Mouse (Mus musculus) urinary bladder, adult 18-20 months (tissue): Measurements from ENCODE around the gene Osbpl3.

Experiments
- DNase-seq, 2 experiments: peaks; one replicate each; pipeline ENCODE4 v3.0.0; 2022; ENCODE audit warnings: low spot score in 2 of 2, mixed read lengths in 2 of 2

Osbpl3 gene

DNA sequence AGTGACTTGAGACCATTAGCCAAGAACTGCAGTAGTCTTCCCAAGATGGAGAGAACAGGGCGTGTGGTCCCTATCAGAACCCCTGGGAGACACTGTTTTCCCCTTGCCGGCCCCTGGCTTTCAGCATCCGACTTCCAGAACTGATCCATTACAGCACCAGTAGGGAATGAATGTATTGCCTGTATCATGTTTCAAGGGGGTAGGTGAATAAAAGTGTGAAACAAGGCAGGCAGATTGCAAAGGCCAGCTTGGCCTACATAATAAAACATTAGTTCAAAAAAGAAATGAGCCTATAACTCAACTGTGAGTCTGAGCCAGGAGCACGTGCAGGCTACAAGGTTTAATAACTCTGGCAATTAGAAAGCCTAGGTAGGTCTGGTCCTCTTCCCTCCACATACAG is 52.5 kb downstream of the Osbpl3 start:
- no peak for DNase-seq

DNA sequence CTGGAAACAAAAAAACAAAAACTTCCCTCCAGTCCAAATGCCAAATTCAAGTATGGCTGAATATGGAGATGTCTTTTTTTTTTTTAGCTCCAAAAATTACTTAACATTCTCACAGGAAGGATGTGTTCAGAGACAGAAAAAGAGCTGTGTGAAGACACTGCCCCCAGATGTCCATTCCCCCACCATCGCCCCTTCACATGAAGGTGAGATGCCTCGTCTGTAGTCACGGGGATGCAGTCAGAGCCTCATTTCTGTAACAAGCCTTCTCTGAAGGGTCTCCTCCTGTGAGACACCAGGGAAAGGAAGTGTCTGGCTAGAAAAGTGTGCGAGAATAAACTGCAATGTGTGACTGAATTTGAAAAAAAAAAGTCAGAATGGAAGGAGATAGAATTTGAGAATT is 53.1 kb downstream of the Osbpl3 start:
- no peak for DNase-seq

DNA sequence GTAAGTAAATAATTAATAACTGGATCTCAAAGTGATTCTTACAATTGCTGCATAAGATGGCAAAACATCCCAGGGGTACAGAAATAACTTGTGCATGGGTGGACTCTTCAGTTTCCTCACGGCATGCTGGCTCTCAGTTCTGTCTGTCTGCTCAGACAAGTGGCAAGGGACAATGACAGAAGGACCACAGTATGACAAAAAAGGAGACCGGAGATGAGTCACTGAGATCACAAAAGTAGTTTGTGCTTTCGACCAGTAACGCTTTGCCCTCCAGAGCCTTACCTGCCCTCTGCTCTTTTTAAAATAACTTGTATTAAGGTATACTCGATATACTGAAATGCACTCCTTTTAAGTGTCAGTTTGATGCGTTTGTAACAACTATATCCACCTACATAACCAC is 55.8 kb downstream of the Osbpl3 start:
- no peak for DNase-seq

DNA sequence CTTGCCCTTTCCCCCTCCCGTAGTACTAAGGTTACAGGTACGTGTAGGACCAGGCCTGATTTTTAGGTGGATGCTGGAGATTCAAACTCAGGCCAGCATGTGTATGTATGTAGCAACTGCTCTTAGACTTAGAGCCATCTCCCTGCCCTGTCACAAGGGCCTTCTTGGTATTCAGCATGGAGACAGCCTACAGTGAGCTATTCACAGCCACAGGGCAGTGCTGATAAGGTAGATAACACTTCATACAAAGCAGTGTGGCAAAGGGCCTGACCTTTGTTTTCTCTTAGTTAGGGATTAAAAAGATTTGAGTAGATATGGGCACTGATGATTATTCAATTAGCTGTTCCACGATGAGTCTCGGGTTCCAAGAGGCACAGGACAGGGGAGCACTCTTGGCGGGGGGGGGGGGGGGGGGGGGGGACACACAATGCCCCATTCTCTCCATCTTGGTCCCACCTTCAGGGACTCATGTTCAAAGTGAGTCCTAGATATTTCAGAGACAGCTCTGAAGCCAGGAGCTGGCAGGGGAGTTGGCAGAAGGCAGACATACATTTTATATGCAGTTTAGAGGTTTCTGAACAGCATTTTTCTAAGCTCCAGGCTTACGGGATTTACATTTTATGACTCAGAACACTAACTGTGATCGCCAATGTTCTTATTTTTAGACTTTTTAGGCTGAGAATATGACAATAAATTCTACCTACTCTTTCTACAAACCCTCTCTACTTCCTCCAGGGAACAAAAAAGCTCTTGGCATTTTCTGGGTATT is 56.4 kb downstream of the Osbpl3 start:
- DNase-seq, result no peak

DNA sequence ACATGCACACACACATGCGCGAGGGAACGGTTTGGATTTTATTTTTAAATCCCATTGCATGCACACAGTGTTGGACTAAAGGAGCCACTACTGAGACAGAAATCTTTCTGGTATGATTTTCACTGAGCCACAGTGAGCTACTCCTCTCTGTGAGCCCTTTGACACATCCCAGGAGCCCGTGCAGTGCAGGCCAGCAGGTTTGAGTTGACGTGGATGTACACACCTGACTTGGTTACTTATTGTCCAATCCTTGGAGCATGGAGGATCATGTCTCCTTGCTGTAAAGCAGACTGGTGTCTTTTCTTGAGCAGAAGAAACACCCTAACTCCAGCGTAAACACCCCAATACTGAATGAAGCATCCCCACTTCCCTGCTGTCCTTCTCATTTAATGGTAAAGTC is 57.7 kb downstream of the Osbpl3 start:
- no peak for DNase-seq

DNA sequence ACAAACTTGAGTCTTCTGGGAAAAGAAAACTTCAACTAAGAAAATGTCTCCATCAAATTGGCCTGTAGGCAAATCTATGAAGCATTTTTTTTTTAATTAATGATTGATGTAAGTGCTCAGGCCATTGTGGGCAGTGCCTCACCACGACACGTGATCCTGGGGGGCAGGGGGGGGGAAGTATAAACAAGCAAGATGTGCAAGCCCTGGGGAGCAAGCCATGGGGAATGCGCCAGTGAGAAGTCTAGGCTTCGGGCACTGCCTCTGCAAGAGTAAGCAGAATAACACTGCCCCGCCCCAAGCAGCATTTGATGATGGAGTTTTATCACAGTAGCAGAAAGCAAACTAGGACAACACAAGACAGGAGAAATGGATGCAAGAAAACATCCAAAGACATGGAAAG is 58.9 kb downstream of the Osbpl3 start:
- DNase-seq, result no peak

DNA sequence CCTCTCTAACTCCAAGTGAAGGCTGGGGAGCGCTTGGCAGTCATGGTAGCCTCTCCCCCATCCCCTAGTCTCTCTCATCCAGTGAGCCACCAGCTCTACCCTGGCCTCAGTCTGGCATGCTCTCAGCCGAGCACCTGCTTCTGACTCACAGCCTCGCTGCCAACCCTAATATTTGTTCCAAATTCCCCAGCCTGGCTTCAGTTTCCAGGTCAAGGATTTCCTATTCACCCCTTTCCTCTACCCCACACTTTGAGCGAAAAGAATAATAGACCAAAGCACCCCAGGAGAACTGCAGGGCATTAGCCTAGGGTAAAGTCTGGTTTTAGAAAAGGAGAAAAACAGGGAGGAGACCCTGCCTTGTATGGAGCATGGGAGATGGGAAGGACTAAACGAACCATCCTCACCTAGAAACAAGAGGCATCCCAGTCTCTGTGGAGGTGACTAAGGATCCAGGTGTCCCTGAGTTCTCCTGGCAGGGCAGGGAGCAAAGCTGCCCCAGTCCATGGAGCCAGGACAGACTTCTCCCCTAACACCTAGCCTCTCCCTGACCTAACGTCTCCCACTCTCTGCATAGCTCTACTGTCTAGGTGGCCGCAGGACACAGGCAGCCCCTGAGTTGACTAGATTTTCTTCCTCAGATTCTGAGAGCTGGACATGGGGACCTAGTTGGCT is 60.2 kb downstream of the Osbpl3 start:
- DNase-seq, result no peak

DNA sequence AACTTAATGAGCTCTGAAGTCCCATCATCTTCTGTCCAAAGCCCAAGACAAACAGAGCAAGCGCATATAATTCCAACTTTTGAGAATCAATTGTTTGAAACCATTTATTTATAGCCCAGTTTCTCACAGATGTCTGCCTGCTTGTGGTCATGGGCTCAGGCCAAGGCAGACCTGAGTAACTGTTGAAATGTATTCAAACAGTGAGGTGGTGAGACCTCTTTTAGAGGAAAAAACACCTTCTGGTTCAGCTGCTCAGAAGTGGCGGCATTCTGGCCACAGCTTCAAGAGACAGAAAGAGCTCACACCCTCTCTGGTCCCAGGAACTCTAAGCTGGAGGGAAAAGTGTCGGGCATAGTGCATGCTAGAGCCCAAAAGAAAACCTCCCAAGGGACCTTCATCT is 61.6 kb downstream of the Osbpl3 start:
- no peak for DNase-seq

DNA sequence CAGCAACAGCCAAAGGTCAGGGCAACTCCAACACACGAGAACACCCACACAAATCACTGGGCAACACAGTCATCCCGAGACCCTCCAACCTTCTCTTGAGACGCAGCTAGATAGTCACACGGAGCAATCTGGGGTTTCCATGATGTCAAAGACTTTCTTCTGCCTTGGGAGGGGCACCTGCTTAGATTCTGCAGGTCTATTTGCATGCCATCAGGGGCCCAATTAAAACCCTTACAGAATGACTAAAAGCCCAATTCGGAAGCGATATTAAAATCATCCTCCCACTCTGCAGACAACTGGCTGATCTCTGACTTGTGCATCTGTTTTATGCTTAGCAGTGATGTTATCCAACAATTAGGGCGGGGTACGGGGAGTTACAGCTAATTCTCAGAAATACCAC is 62.0 kb downstream of the Osbpl3 start:
- DNase-seq, result no peak

DNA sequence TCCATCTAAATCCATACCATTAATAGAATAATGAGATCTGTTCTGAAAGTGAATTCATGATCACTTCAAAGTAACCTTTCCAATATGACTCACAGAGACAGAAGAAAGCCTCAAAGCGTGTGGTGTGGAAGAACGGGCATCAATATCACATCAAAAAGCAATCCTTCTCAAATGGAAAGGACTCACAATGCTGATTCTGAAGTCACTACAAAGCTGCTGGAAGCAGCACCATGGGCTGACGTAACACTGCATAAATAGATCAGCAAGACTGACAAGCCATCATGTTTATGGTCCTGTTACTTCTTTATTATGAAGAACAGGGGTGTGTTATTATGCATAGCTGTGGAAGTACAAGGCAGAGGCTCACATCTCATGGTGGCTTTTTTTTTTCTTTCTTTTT is 64.0 kb downstream of the Osbpl3 start:
- DNase-seq, result no peak

DNA sequence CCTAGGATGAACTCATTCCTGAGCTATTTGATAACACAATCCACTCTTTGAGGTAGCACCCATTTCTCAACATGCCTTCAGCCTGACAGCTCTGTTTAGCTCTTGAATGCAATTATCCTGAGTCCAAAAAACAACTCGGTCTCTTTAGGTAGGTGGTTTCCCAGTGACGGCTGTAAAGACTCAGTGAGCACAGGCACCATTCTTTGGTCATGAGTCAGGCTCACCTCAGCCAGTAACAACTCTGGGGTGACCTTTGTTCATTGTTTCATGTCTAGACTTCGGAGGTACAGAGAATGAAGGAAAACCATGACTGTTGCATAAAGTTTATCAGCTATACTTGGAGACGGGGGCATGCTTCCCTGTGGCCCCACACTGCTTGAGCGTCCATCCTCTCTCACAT is 65.7 kb downstream of the Osbpl3 start:
- no peak for DNase-seq

DNA sequence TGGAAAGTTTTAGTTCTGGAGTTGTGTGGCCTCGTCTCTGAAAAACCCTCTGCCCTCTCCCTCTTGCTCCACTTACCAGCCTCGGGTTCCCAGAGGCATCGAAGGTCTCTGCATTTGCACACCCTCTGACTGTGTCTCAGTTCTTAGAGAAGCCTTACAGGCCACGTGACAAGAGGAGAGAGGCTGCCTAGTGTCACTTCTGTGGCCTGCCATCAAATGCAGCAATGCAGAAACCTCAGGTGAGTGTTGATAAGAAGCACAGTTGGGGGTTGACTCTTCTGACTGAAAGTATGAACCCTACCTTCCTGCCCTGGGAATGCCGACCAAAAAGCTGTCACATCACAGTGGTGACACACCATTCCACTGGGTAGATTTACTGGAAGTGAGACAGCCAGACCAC is 68.4 kb downstream of the Osbpl3 start:
- DNase-seq, result no peak

DNA sequence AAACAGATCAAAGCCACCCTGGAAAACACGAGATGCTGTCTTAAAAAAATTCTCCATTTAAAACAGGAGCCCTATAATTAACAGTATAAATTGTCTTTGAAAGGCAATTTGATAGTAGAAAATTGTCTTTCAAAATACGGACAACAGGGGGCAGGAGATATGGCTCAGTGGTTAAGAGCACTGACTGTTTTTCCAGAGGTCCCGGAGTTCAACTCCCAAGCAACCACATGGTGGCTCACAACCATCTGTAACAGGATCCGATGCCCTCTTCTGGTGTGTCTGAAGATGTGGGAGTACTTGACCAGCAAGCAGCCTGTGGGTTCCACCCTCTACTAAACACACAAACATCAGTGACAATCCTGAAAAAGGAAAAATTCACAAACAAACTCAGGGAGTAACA is 69.5 kb downstream of the Osbpl3 start:
- DNase-seq, result no peak

DNA sequence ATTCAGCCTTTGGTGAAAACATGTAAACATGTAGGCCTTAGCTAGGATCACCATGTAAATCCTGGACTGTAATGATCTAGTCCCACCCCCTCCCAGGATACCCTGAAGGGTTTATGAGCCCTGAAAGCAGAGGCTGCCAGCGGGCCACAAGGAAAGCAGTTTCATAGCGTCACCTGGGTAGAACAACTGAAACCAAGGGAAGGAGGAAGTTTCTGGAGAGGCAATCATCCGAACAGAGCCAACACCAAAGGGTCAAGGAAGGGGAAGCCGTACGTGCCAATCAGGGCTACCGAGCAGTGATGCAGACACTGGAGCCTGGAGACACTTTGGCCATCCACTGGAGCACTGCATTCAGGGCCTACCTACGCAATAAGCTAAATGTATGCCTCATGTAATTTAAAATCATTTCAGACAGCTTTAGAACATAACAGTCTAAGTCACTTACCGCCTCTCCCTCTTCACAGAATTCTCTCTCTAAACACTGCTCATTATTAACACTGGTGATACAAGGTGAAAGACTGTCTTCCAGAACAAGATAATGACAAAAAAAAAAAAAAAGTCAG is 70.5 kb downstream of the Osbpl3 start:
- DNase-seq, result no peak

DNA sequence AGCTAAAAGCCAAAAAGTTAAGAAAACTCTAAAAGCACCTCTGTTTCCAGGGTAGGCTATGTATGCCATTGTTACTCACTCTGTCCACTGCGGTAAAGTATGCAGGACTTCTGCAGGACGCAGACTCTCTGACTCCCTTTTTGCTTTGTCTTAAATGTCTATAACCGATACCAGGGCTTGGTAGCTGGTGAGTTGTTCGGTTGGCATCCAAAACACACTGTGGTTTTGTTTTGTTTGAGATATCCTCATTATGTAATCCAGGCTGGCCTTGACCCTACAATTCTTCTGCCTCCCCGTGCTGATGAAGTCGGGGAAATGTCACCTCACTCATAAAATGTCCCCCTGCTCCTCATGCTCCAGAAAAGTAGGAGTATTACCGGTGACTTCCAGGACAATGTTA is 73.3 kb downstream of the Osbpl3 start:
- peak in 1 of 2 experiments; percentile 18 for DNase-seq

DNA sequence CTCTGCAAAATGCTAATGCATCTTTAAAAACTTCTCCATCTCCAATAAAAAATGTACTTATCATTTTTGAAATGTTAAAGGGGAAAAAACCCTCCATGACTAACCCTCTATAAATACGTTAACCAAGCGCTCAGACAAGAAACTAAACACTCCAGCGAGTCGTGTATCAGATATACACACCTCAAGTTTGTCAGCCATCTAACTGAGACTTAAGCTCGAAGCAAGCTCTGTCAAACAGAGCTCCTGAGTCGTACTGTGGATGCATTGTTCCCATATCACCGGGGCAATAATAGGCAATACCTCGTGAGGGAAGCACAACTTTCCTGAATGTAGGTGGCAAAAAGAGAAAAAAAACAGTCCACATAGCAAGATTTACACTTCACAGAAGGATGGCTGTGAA is 73.8 kb downstream of the Osbpl3 start:
- no peak for DNase-seq

DNA sequence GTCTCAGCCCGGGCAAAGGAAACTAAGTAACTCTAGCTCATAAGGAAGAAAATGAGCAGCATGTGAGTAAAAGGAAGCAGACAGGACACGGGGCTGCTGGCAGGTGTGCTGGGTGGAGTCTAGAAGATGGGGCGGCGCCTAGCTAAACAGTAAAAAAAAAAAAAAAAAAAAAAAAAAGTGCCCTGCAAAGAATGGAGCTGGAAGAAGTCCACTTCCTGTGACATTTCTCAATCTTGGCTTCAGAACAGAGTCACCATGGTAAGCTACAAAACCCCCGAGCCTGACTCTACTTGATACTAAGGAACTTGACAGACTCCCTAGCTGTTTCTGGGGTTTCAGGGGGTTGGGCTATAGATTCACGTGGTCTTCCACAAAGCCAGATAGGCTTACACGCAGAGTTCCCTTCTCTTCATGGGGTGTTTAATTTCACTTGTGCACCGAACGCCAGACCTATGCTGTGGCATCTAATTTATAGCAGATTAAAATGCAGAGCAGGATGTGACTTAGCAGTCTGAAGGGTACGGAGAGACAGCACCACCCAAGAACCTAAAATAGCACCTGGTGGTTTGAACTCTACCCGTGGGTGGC is 74.4 kb downstream of the Osbpl3 start:
- DNase-seq, result no peak

DNA sequence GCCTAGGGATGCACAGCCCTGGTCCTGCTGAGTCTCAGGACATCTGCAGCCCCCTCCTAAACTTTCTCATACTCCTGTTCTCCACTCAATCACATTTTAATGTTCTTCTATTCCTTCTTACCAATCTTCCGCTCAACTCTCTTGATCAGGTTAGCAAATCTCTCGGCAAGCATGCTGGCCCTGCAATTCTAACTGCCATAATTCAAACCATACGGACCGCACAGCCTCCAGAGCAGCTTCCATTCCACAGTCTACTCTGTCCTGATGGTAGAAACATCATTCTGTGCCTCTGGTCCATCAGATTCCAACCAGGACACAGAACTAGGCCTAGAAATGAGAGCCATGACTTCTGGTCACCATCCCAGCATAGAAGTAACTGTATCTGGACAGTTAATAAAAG is 76.3 kb downstream of the Osbpl3 start:
- DNase-seq, result no peak

DNA sequence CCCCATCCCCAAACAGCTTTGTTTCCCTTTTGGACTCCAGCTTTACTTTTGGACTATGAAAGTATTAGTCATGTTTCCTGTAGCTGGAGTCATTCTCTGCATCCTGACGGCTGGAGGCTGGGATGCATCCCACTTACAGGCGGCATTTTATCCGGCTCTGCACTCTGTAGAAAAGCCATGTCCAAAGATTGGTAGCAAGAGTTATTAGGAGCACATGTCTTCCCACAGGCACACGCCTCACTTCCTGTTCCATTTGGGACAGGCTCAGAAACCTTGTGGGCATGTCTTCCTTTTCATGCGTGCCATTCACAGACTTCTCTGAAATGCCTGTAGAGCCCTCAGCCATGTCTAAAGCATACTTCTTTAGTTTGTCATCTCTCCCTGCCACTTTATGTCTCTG is 76.9 kb downstream of the Osbpl3 start:
- no peak for DNase-seq

DNA sequence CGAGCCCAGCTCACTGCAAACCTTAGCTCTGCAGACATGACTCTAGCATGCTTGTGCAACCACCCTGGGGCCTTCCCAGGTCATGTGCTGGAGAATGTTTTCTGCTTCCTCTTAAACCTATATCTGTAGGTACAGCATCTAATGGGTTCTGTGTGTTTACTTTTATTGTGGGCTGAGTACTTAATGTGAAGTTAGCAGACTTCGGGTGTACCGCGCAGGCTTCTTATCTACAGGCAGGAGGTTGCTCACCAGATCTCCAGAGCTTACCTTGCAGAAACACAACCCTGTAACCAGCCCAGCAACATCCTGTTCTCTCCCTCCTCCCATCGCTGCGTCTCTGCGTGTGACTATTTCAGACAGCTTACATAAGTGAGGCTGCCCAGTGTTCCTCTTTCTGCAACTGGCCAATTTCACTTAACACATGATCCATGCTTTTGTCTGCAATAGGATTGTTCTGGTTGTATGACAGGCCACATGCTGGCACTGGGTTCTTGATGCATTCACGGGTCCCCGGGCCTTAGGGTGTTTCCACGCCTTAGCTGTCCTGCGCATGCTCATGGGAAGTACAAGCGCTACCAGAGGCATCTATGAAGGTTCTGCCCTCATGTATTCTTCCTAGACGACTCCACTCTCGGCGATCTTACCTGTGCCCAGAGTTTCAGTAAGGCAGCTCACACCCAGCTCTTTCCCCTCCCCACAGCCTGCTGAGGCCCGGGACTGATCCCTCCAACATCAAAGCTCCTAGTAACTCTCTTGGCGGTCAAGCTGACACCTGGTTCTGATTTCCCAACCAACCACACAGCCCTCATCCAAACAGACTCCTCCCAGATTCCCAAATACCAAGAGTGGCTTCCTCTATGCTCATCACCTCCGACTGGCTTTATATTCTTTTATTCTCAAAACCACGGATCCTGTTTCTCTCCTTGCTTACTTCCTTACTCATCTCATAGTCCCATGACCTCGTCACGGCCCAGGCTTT is 78.0 kb downstream of the Osbpl3 start:
- peak in 1 of 2 experiments; percentile 51 for DNase-seq

DNA sequence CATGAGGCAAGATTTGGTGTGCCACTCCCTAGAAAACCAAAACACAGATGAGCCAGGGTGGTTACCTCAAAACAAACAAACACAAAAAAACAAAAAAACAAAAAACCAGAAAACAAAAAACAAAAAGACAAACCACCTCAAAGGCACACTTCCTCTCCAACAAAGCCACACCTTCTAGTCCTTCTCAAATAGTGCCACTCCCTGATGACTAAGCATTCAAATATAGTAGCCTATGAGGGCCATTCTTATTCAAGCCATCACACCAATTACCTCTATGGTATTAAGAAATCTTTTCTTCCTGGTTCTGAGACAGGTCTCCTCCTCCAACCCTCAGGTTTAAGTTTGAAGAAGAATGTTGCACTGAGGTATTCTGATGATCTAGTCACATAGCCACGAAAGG is 79.3 kb downstream of the Osbpl3 start:
- DNase-seq, result no peak
